Mouse (Mus musculus): ENCODE measurements around the gene Il34.

Il34 gene

GRCm38 (mm10) chr8:110705391-110706287, 100.1 kb downstream of the Il34 start:
- DNase-seq = peak; percentile 91 to 93

DNA sequence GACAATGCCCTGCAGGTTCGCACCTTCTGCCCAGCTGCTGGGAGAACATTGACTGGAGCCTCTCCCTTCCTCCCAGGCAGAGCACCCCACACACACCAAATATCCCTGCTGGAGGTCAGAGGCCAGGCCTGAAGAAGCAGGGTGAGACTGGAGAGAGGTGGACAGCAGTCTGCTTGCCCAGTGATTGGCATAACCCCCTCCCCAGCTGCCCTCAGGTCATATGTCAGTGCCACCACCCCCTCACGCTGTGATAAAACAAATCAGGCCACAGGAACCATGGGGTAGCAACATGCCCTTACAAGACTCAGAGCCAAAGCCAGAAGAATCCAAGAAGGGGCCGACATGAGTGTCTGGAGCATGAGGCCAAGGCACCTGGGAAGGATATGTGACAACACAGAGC, 101.6 kb downstream of the Il34 start:
- DNase-seq = peak in 1 of 2 experiments; percentile 37

GRCm38 (mm10) chr8:110703460-110704061, 102.2 kb downstream of the Il34 start:
- peak; percentile 40 to 54 for DNase-seq

DNA sequence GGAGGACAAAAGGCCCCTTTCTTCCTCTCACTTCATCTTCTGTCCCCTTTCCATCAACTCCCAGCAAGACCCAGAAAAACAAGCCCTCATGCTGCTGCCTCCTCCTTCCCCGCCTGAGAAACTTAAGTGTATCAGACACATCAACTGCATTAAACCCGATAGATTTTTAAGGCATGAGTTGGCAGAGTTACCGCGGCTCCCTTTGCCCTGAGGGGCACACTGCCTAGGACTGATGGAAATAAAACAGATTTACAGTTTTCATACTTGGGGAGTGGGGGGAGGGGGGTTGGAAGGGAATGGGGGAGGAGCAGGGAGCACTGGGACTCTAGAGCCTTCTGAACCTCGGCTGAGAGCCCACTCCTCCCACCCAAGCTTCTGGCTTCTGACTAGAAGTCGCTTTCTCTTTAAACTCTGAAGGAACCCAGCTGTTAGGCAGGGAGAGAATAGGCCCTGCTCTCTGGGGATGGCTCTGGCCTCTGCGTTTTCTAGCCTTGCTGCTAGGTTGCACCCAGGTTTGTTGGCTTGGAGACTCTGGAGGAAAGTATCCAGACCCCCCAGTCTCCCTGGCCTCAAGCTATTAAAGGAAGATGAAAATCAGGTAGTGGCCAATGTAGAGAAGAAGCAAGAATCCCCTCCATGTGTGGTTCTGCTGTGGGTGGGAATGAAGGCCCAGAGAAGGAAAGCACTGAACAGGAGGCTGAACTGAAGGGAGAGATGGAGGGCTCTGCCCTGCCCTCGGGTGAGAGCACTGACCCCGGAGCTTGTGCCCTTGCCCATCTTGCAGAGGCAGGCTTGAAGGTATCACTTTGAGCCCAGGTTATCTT, 102.9 kb downstream of the Il34 start:
- DNase-seq = no peak

DNA sequence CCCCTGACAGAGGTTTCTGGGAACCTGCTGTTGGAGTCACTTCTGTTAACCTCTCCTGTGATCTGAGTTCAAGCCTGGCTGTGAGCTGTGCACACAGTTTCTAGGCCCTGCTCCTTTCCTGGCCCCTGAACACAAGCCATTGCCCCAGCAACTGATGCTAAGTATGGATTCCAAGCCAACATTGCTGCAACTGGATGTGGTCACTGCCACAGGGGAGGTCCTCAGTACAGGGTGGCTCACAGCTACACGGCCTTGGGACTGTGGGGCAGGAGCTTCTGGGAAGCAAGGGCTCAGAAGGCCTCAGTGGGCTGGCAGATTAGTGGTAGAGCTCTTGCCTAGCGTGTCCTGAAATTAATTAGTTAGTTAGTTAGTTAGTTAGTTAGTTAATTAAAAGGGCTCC, 105.2 kb downstream of the Il34 start:
- peak in 1 of 2 experiments; percentile 13 for DNase-seq

DNA sequence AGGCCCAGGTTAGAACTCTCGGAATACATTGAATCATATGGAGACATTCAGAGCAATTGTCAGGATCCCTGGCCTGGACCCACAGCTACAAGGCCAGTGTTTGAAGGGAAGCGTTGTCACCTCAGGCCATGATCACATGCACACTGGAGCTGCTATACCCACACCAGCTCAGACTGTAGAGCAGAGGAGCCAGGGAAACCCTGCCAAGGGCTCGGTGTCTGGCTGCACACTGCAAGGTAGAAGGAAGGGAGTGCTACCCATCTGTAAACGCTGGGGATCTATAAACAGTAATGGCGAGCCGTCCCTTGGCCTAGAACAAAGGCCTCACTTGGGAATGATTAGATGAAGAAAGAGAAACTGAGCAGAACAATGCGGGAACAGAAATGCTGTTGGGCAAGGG, 106.2 kb downstream of the Il34 start:
- DNase-seq = peak in 1 of 2 experiments; percentile 14

GRCm38 (mm10) chr8:110698098-110698497, 107.6 kb downstream of the Il34 start:
- no peak for DNase-seq

GRCm38 (mm10) chr8:110697571-110697970, 108.2 kb downstream of the Il34 start:
- no peak for DNase-seq

- DNase-seq = no peak
These were observed 109.7 kb downstream of the Il34 start for GRCm38 (mm10) chr8:110696051-110696450.

- peak; percentile 65 to 73 for DNase-seq
These were observed 110.3 kb downstream of the Il34 start for GRCm38 (mm10) chr8:110695431-110695830.

DNA sequence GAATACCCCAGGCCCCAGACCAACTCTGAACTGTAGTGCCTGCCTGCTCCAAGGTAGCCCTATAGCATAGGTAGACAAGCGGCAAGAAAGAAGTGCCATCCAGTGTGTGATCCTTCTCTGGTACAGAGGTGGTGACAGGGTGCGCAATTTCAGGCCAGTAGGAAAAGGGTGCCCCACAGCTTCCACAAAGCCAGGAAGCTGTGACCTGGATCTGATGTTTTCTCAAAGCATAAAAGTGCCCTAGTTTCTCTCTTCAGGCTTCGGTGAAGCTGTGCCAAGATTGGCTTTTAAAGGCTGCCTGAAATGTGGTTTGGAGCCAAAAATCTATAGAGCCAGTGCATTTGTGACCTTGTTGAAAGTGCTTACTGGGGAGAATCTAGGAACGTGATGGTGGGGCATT, 110.9 kb downstream of the Il34 start:
- peak in 1 of 2 experiments; percentile 60 for DNase-seq

DNA sequence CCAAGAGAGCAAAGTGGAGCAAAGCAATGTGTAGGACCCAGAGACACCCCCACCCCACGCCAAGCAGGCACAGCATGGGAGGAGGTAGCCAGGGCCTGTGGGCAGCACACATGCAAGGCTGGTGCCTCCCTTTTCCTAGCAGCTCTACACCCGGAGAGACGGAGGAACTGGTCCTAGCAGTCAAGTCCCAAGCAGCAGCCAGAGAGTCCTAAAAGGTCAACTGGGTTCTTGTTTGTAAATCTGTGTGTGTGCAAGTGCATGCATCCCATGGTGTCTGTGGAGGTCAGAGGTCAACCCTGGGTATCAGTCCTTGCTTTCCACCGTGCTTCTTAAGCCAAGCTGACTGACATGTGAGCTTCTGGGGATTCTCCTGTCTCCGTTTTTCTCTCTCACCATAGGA, 111.5 kb downstream of the Il34 start:
- peak in 1 of 2 experiments; percentile 44 for DNase-seq
